Mouse (Mus musculus): Measurements from ENCODE around the gene Paox. TPM values are rescaled to one million over a fixed set of nuclear protein-coding genes. Genes with fewer than 3 reads are reported as not detected.

Gene Paox
- polyA plus RNA-seq, 1 experiment = 3.0 TPM

DNA sequence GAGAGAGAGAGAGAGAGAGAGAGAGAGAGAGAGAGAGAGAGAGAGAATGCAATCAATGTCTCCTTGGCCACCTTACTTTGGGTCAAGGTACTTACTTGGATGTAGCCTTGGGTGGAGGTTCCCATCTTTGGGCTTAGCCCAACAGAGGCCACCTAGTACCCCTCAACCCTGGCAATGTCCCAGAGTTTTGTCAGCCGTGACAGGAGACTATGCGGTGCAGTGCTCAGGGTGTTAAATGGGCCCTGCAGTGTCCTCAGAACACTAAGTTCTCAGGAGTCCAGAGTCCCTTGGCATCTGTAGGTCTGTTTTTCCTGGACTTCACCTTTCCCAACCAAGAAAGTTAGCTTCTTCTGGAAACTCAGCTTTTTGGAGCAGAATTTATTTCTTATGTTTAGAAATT is 63.6 kb downstream of the Paox start:
- H3K4me3 ChIP-seq (ENCODE audit: control insufficient read depth, low read depth, low read length) = no peak overlapping the region
- no peak overlapping the region for H3K27ac ChIP-seq (ENCODE audit: control insufficient read depth, insufficient read depth, low read depth, low read length)
- TF ChIP-seq CTCF (IDR thresholded peaks at IDR 0.05; ENCODE audit: control insufficient read depth, insufficient read depth, insufficient replicate concordance, low read depth, low read length) = no peak
- no peak for TF ChIP-seq POLR2A (IDR thresholded peaks at IDR 0.05; ENCODE audit: control insufficient read depth, low read depth, low read length)
- H3K4me1 ChIP-seq (ENCODE audit: control insufficient read depth, insufficient read depth, low read length) = no peaks in the 10 kb centered on the region
- H3K36me3 ChIP-seq (ENCODE audit: control insufficient read depth, insufficient read depth, low read length) = no peaks in the 10 kb centered on the region
- H3K27me3 ChIP-seq (ENCODE audit: control insufficient read depth, insufficient read depth, low read length) = no peaks in the 10 kb centered on the region

DNA sequence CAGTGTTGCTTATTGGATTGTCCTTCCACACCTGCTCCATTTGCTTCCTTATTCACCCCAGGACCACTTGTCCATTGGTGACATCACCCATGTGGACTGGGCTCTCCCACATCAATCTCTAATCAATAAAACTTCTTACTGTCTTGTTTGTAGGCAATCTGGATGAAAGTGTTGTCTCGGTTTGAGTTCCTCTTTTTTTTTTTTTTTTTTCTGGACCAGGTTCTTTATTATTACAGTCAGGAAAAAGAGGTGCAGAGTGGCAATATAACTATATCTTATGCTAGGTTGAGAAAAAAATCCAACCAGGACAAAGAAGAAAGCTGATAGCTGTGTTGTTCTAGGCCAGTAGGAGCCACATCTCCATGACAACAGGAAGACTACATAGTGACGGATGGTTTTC is 65.1 kb downstream of the Paox start:
- H3K36me3 ChIP-seq (ENCODE audit: control insufficient read depth, insufficient read depth, low read length) = no peaks in the 10 kb centered on the region
- TF ChIP-seq POLR2A (IDR thresholded peaks at IDR 0.05; ENCODE audit: control insufficient read depth, low read depth, low read length) (no peak), CTCF (IDR thresholded peaks at IDR 0.05; ENCODE audit: control insufficient read depth, insufficient read depth, insufficient replicate concordance, low read depth, low read length) (no peak)
- H3K4me3 ChIP-seq (ENCODE audit: control insufficient read depth, low read depth, low read length) = no peak overlapping the region
- no peaks in the 10 kb centered on the region for H3K4me1 ChIP-seq (ENCODE audit: control insufficient read depth, insufficient read depth, low read length)
- no peak overlapping the region for H3K27ac ChIP-seq (ENCODE audit: control insufficient read depth, insufficient read depth, low read depth, low read length)
- H3K27me3 ChIP-seq (ENCODE audit: control insufficient read depth, insufficient read depth, low read length) = no peaks in the 10 kb centered on the region

DNA sequence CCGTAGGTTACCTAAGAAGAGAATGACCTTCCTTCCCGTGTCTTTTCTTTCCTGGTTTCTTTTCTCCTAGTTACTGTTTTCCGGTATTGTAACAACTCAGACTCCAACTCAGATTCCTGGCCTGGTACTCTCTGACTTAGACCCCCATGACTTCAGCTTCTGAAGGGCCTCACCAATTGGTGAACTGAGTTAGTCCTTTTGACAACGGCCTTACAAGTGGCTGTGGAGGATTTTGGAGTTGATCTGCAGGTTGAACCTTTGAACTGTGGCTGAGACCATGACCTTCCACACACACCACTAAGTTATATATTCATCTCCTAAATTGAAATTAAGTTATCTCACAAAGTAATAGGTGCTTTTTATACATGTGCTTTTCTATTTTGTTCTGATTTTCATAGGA is 68.6 kb downstream of the Paox start:
- Histone ChIP-seq H3K27me3 (ENCODE audit: control insufficient read depth, insufficient read depth, low read length) (no peaks in the 10 kb centered on the region), H3K36me3 (ENCODE audit: control insufficient read depth, insufficient read depth, low read length) (no peaks in the 10 kb centered on the region), H3K4me1 (ENCODE audit: control insufficient read depth, insufficient read depth, low read length) (no peaks in the 10 kb centered on the region), H3K4me3 (ENCODE audit: control insufficient read depth, low read depth, low read length) (no peak overlapping the region), H3K27ac (ENCODE audit: control insufficient read depth, insufficient read depth, low read depth, low read length) (no peak overlapping the region)
- TF ChIP-seq POLR2A (IDR thresholded peaks at IDR 0.05; ENCODE audit: control insufficient read depth, low read depth, low read length) = no peak
- TF ChIP-seq CTCF (IDR thresholded peaks at IDR 0.05; ENCODE audit: control insufficient read depth, insufficient read depth, insufficient replicate concordance, low read depth, low read length) = no peak

Other genes with a start within 250 kb of the Paox start
- 3.6 and 3.9 TPM in 2 replicates for gene Kndc1, start 221.1 kb upstream of the Paox start, polyA plus RNA-seq (2012; rRNA removed)
- gene Utf1, start 172.0 kb upstream of the Paox start, polyA plus RNA-seq (2012; rRNA removed) = 1.5 and 2.1 TPM in 2 replicates
- gene 6430531B16Rik, start 137.0 kb upstream of the Paox start, polyA plus RNA-seq (2012; rRNA removed) = 108 and 114 TPM in 2 replicates
- gene Adam8, start 123.2 kb upstream of the Paox start, polyA plus RNA-seq (2012; rRNA removed) = 6.9 and 7.0 TPM in 2 replicates
- gene Zfp511, start 79.4 kb upstream of the Paox start, polyA plus RNA-seq (2012; rRNA removed) = 57.7 and 58.9 TPM in 2 replicates
- 60.3 and 67.5 TPM in 2 replicates for gene Tubgcp2, start 79.1 kb upstream of the Paox start, polyA plus RNA-seq (2012; rRNA removed)
- 0.12 TPM in 1 of 2 replicates, not detected in the other for gene Msx3, start 66.7 kb upstream of the Paox start, polyA plus RNA-seq (2012; rRNA removed)
- gene Caly, start 33.3 kb upstream of the Paox start, polyA plus RNA-seq (2012; rRNA removed) = 3.7 and 4.6 TPM in 2 replicates
- 0.73 and 1.4 TPM in 2 replicates for gene Prap1, start 22.4 kb upstream of the Paox start, polyA plus RNA-seq (2012; rRNA removed)
- gene Fuom, start 13.4 kb upstream of the Paox start, polyA plus RNA-seq (2012; rRNA removed) = 2.1 and 2.7 TPM in 2 replicates
- 22.0 and 24.2 TPM in 2 replicates for gene Echs1, start 677 bp downstream of the Paox start, polyA plus RNA-seq (2012; rRNA removed)
- 10.7 and 11.3 TPM in 2 replicates for gene Mtg1, start 21.8 kb downstream of the Paox start, polyA plus RNA-seq (2012; rRNA removed)
- gene Sprn, start 39.1 kb downstream of the Paox start, polyA plus RNA-seq (2012; rRNA removed) = 0.13 and 0.30 TPM in 2 replicates
- gene Olfr522, start 49.0 kb downstream of the Paox start, polyA plus RNA-seq (2012; rRNA removed) = not detected in 2 replicates
- gene Olfr523, start 57.4 kb downstream of the Paox start, polyA plus RNA-seq (2012; rRNA removed) = not detected in 2 replicates
- not detected in 2 replicates for gene Olfr524, start 90.2 kb downstream of the Paox start, polyA plus RNA-seq (2012; rRNA removed)
- 0.02 and 0.28 TPM in 2 replicates for gene Cd163l1, start 102.5 kb downstream of the Paox start, polyA plus RNA-seq (2012; rRNA removed)
- gene 5830411N06Rik, start 131.5 kb downstream of the Paox start, polyA plus RNA-seq (2012; rRNA removed) = 0.13 and 0.19 TPM in 2 replicates
- not detected in 2 replicates for gene Olfr525, start 205.1 kb downstream of the Paox start, polyA plus RNA-seq (2012; rRNA removed)
- gene Olfr527, start 218.2 kb downstream of the Paox start, polyA plus RNA-seq (2012; rRNA removed) = not detected in 2 replicates
- not detected in 2 replicates for gene Olfr60, start 245.9 kb downstream of the Paox start, polyA plus RNA-seq (2012; rRNA removed)